Mouse (Mus musculus) adrenal gland, postnatal 10 days (tissue): ENCODE measurements around the gene Fam171b. TPM values are rescaled to one million over a fixed set of nuclear protein-coding genes. Genes with fewer than 3 reads are reported as not detected.

ENCODE experiments used
- DNase-seq: peaks from one replicate; pipeline ENCODE4 v3.0.0; 2021; ENCODE audit warnings: mixed read lengths
- long read RNA-seq, 2 experiments: library from polyadenylated mRNA; stranded (forward); transcript quantifications; one replicate each; pipeline ENCODE4 v2.0.0; 2021
- total RNA-seq, 2 experiments: library from RNA; stranded (reverse); gene quantifications; 2 replicates each; pipeline ENCODE4 v1.2.3; 2021

Gene Fam171b
- 1 to 10 TPM; 4.0 to 5.8 TPM for total RNA-seq
- long read RNA-seq, experiment 1, full-length matches to known transcripts: 2 of 5 reads
- long read RNA-seq, experiment 1, partial matches to known transcripts: 0 of 5 reads
- long read RNA-seq, experiment 1, other reads (novel, unspliced or antisense): 3 of 5 reads
- long read RNA-seq, experiment 2, full-length matches to known transcripts: 1 of 1 reads
- long read RNA-seq, experiment 2, partial matches to known transcripts: 0 of 1 reads
- long read RNA-seq, experiment 2, other reads (novel, unspliced or antisense): 0 of 1 reads

DNA sequence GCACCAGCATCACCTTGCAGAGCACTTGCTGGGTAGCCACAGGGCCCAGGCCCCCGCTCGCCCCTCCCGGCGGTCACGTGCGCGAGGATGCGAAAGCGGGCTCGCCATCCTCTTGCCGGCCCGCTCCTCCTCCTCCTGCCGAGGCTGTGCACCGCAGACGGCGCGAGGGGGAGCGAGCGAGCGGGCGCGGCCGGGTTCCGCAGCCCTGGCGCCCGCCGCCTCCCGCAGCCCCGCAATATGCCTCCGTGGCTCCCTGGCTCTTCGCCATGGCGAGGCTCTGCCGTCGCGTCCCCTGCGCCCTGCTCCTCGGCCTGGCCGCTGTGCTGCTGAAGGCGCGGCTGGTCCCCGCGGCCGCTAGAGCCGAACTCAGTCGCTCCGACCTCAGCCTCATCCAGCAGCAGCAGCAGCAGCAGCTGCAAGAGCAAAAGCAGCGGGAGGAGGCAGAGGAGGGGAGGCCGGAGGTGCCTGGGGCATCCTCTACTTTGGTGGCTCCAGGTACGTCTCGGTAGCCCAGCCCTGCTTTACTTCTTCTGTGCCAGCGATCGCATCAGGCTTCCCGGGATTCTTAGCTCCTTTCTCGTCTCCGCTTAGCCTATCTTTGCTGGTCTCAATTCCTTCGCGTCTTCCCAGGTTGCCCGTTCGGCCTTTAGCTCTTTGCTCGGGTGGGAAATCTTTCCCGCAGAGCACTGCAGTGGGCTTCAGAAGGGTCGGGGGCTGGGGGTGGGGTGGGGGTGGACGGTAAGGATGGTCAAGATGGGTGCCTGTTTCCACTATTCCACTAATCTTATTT lies at the start of gene Fam171b:
Gene Fam171b, plus strand, starts transcription at position 154 of the 790 bp plus-strand sequence.
- DNase-seq: peak; percentile 77

DNA sequence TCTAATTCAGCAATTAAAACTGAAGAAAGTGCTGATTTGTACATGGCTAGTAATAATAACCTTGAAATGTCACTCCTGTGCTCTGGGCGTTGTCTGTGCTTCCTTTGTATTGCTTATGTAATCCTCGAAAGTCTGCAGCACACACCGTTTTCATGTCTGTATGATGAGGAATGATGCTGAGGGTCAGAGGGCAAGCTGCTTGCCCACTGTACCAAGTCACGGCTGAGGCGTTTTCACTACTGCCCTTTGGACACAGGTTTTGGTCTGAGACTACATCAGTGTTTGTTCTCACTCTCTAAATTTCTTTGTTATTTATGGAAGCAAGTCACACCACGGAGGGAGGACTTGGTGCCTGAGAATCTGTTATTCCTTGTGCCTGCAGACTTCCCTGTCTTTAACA lies 46.4 kb upstream of the Fam171b start:
- DNase-seq: no peak

DNA sequence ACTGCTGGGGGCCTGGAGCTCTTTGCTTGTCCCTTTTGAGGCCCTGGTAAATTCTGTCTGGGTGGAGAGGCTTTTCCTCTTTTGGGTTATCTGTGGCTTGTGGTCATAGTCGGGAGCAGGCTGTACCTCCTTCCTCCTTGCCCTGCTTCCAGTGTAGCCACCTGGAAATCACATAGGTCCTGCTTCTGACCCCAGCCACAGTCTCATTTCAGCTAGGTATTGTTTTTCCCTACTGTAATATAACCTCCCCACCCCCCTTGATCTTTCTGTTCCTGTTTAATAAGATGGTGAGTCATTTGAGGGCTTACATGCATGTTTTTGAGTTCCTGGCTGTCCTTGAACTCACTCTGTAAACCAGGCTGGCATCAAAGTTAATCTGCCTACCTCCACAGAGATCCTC lies 45.6 kb upstream of the Fam171b start:
- DNase-seq: no peak

DNA sequence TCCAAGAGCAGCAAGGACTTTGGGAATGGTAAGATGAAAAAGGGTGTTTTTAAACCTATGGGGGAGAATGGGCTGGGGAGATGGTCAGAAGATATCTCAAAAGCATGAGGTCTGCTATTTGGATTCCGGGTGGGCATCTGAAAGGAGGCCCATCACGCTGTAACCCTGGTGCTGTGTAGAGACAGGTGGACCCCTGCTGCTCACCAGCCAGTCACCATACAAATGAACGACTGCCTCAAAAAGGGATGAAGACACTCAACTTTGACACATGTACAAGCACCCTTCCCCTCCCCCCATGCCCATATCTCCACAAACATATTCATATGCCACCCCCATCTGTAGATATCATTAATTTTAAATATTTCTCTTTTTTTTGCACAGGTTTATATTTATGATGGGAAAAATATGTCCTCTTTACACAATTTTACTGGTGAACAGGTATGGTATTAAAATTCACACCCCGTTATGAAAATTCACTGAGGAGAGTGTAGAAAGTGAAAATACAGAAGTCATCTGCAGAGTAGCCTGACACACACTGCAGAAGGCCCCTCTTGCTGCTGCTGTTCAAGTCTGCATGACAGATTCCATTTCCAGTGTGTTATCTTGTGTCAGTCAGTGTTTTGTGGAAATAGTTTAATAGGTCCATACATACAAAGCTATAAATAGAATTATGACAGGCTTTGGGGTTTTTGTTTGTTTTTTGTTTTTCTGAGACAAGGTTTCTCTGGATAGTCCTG lies 44.0 kb upstream of the Fam171b start:
- no peak for DNase-seq

DNA sequence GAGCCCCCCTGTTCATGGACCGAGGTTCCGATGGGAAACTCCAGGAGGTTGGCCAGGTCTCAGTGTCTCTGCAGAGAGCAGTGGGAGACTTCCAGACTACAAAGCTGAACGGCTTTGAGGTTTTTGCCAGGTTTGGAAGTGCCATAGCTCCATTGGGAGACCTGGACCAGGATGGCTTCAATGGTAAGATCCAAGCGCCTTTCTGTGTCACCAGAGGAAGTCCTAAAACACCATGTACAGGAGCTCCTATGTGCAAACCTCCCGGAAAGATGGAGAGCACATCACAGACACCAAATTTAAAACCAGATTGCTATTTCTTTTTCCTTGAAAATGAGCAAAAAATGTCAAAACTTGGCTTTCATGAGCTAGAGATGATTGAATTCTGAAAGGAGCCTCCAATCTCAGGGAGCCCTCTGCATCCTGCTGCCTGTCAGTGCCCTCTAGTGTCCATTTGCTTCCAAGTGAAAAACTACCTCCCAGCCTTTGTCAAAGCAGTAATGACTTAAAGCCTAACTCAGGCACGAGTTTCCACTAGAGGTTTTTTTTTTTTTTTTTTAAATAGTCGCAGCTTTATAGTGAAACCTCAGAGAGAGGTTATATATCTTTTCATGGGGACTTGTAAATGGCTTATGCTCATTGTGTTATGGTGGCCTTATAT lies 41.2 kb upstream of the Fam171b start:
- DNase-seq: peak; percentile 71

DNA sequence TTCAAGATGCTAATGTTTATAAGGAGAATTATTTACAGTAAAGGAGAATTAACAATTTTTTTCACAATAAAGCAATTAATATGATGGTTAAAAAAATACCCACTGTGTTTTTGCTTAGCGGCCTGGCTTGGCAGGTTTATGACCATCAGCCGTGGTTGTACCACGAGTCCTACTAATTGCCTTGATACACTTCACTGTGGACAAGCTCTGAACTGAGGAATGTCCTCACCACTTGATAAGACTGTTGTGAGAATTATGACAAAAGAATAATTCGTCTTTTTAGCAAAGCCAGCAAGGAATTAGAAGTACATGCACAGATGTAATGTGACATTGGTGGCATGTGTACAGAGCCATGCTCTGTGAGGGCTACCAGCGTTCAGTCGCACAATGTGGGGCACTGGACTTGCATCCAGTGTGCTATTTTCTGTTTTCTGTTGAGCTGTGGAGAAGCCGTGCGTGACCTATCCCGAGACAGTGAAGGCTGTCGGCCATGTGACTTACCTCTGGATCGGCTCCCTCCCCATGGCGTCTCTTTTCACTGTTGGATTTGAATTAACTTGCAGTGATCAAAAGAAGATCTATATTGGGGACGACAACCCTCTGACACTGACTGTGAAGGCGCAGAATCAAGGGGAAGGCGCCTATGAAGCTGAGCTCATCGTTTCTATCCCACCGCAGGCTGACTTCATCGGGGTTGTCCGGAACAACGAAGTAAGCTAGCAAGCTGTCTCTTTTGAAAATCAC lies 20.9 kb upstream of the Fam171b start:
- DNase-seq: no peak

DNA sequence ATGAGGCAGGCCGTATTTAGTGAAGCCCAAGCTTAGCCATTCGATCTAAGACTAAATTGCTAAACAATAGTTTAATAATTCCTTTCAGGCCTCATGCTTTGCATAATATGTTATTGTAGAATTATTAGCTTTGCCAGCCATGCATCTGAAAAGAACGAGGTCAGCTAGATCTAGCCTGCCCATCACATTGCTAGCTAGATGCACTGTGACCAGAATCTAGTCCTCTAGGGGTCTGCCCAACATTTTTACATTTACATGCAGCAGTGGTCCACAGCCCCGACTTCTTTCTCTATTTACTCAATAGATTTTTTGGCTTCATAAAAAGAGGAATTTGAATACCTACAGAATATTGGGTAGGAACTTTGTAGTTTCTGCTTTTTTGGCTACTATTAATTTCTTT lies 20.3 kb upstream of the Fam171b start:
- no peak for DNase-seq

DNA sequence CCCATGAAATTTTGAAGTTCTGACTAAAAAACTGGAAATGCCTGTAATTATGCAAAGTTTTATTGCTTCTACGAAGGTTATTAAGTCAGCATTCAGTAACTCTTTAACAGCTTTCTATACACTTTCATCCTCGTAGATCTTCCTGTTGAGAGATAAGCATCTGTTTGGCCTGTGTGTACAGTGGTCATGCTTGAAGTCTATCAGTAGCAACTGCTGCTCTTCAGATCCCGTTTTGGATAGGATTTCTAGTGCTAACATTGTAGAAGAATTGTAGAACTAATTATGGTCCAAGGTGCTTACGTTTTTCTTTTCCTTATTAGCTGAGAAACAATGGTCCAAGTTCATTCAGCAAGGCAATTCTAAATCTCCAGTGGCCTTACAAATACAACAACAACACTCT lies 16.7 kb upstream of the Fam171b start:
- DNase-seq: no peak

DNA sequence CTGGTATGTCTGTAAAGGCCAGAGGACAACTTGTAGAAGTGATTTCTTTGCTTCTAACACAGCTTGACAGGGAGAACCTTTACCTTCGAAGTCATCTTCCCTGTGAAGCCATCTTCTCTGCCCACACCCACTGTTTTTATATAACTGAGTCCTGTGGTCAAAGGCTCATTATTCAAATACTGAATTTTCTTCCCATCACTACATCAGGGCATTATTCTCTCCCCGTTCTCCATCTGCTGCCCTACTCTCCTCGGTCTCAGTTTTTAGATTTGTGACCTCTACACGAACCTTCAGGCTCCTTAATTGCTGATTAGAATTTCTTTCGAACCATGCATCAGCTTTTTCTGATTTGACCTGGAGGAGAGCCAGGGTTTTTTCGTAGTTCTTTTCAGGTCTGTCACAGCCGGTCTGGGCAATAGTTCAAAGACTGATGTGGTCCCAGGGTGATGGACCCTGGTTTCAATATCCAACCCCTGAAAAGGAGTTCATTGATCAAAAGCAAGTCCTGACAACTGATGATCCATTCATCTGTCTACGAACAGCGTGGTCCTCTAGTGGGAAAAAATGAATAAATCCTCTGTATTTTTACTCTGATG lies 14.4 kb upstream of the Fam171b start:
- DNase-seq: no peak

DNA sequence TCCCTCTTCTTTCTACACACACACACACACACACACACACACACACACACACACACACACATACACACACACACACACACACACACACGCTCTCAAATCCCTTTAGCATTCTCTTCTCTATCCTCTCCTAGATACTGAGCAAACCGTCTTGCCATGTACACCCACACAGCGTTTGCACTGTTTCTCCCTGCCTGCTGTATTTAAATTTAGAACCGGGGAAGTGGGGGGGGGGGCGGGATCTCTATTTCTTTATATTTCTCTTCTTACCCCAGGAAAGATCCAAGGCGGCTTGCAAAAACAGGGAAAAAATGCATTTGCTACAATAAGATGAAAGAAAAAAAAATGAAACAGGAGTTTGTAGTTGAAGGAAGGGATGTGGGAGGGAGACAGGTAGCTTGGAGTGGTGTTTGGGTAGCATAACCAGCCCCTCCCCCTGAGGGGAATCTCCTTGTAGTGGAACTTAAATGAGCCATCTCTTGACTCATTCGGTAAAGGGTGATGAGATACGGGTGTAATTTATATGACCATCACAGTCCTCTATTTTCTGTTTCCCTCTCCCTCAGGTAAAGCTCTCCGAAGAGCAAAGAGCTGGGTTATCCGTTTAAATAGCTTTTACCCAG lies 947 bp downstream of the Fam171b start:
- DNase-seq: no peak

DNA sequence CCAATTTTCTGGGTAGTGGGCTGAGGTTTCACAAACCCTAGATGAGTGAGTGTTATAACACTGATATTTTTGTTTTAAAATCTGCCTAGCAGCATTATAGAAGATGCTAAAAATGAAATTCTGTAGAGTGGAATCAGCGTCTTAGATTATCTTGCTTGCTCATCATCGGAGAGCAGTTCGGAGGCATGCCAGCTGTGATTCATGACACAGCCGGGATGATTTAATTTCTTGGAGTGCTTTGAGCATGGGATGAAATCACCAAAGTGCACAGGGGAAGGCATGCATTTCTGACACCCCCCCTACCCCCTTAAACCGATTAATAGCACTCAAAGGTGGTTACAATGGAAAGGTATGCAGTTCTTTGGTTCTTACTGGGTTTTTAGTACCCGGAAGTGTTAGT lies 1.6 kb downstream of the Fam171b start:
- DNase-seq: peak; percentile 40

DNA sequence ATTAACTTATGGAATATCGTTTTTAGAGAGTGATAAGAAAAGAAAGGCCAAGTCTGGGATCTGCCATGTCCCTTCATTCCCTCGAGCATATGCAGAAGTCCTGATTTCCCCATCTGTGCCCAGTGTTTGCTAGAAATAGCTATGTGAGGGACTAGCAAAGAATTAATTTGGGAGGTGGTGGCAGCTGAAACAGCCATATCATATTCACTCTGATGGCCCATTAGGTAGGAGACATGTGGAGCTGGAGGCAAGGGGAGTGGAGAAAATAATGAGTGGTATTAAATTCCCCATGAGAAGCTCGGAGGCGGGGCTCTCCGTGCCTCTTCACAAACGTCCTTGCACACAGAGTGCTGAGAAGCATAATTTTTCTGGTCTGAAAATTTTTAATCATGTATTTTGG lies 3.7 kb downstream of the Fam171b start:
- DNase-seq: no peak

DNA sequence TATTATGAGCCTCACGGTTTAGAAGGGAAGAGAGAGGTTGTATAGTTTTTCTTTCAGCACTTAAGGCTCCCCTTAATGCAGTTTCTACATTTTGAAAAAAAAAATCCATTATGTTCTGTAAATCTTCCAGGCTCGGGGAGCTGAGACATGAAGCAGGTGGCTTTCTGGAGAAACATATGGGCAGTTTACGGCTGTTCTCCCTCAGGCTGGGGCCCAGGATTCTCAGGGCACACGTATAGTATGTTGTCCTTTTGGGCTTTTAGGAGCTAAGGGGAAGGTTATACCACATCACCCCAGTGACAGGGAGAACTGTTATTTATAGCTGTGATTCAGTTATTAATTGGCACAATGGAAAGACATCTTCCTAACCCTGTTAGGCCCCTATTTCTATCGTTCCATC lies 12.7 kb downstream of the Fam171b start:
- DNase-seq: no peak

DNA sequence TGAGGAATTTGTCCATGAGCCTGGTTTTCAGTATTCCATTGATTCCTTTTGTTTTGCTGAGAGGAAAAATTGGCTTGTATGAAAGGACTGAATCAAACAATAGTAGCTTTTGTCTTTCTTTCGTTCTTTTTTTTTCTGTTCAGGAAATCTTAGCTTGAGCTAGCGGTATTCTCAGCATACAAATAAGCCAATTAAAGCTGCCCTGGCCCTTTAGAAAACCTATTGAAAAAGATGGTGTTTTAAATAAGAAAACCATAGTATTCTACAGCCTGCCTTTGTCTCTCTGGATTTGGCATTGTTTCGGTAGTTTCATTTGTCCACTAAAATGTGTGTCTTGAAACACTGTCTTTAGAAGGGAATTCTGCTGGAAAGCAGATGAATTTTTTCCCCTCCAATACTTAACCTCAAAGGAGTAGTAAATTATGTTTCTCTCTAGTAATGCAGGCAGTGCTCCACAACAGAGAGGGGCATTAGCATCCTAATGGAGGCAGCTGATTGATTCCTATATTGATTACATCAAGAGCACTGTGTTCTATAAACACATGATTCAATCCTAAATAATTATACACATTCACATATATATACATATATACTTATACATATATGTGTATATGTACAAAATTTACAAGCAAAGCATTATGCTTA lies 16.6 kb downstream of the Fam171b start:
- DNase-seq: no peak

DNA sequence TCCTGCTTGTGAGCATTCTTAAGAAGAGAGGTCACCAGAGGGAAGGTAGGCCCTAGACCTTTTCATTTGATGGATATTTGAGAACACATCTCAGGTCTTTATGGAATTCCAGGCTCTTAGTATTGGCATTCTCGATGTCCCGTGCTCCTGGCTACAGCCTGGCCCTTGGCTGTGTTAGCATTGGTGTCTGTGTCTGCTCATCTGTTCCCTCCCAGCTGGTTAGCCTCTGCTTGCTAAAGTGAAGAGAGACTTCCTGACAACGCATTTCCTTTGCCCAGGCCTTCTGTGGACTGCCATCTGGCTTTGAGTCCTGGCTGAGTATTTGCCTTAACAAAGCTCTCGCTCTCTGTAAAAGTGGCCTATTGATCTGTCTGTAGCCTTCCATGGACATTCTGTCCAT lies 20.5 kb downstream of the Fam171b start:
- DNase-seq: no peak

DNA sequence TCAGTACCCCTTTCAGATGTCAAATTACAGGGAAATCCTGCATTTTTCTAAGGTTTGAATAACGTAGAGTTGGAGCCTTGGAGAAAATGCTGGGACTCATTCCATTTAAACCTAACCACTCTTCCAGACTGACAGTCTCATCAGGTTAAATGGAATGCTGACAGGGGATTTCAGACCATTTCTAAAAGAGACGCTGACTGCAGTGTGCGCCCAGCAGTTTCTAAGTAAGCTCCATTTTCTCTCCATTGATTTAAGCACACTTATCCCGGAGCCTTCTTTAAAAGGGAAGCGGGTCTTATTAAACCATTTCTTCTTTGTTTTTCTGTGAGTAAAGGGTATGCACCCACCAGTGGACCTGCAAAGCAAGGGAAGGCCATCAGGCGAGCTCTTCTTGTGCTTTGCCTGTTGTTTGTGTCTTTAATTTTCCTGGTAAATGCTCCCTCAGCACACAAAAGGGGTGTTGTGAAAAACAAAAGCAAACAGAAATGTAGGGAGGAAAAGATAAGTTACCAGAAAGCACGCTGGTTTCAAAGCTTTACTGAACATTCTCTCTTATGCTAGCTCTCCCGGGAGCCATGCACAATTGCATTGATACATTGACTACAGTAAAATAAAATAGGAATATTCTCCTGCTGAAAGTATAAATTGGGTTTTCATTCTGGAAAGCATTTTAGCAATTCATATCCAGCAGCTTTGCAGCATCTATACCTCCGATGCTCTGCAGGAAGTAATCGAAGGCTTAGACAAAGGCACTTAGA lies 23.1 kb downstream of the Fam171b start:
- no peak for DNase-seq

DNA sequence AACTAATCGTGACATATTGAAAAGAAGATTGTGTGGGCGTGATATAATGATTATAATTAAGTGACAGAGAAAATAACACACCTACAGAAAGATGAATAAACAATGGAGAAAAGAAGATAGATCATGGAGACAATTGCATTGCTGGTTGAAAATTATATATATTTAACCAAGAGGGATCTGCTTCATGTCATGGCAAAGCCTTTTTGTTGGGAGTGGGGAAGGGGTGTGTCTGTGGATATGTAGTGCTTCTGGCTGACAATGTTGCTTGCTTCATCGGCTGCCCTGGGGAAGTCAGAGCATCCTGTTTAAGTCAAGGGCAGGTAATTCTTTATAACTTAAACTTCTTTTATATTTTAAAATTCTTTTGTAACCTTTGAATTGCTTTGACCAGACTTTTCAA lies 36.1 kb downstream of the Fam171b start:
- DNase-seq: no peak

DNA sequence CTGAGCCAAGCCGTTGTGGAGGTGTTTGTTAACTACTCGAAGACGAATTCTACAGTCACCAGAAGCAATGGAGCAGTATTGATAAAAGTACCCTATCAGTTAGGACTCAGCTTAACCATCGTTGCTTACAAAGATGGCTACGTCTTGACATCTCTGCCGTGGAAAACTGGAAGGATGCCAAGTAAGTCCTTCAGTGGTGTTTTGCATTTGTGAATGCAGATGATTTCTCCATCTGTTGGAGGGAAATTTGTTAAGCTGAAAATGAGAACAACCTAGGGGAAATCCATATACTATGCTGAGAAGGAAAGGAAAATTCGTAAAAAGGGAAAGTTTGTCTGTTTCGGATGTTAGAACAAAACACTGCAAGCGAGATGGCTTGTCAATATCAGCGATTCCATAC lies 41.0 kb downstream of the Fam171b start:
- no peak for DNase-seq

DNA sequence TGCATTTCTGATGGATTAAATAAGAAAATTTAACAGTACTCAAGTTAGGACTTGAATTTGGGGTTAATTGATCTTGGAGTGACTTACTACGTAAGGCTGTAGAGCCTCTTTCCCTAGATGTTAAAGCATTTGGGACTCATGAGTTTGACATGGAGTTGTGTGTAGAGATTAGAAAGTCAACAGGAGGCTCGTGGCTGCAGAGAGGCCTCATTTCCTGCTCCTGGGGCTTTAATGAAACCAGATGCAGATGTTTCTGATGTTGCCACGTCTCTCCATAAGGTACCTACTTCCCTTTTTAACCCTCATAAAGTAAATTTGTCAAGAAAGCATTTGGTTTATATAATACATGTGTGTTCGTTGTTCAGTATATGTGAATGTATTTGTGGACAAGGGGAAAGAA lies 43.8 kb downstream of the Fam171b start:
- DNase-seq: no peak
